Mouse (Mus musculus): ENCODE measurements around the gene Rhcg. TPM values are rescaled to one million over a fixed set of nuclear protein-coding genes. Genes with fewer than 3 reads are reported as not detected.
A peak's percentile ranks its signal among the peaks of the same experiment; 100 is the strongest.

Gene Rhcg
- polyA plus RNA-seq (2015; fragmentation: Nextera tagmentation; extraction: Ambion mirVana), result not detected in 2 replicates

DNA sequence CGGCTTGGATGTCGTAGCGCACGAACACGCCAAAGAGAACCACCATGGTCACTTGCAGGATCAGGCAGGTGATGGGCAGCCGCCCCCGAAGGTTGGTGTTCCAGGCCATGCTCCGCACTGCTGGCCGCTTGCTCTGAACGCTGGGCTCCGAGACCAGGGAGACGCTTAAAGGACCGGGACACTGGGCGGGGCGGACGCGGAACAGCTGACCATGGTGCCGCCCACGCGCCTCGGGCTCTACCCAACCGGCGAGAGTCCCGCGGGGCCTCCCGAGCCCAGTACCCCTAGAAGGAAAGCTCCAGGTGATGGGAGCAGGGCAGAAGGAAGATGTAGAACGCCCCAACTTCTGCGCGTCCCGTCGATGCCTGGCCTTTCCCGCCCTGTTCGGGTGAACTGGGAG, at the start of gene Rhcg:
Gene Rhcg, minus strand, starts transcription at position 240 of the 400 bp plus-strand sequence.
- WGBS, result 7% methylated on average over 33 of the region's 33 CpGs
- Histone ChIP-seq H3K9ac (ENCODE audit: low read depth, low read length) (no peak within 1 kb of the TSS), H3K27ac (ENCODE audit: low read depth, low read length) (no peak within 1 kb of the TSS), H3K4me3 (ENCODE audit: low read depth, low read length) (peak within 1 kb of the TSS; percentile 5; the same call in 1 of the 2 replicates), H3K27me3 (replicated peaks; ENCODE audit: control insufficient read depth, insufficient read depth, low read length) (peaks cover 32% of the 10 kb centered on the region), H3K4me2 (replicated peaks; ENCODE audit: low read depth) (peak within 1 kb of the TSS; percentile 44; the same call in 1 of the 2 replicates), H3K9me3 (ENCODE audit: control insufficient read depth) (no peaks in the 10 kb centered on the region), H3K36me3 (ENCODE audit: control insufficient read depth, insufficient read depth) (no peaks in the 10 kb centered on the region), H3K4me1 (replicated peaks; ENCODE audit: control insufficient read depth, insufficient read depth, low read length) (no peaks in the 10 kb centered on the region)
- TF ChIP-seq CTCF (IDR thresholded peaks at IDR 0.05; ENCODE audit: low read depth), result no peak
- no peak for ATAC-seq

DNA sequence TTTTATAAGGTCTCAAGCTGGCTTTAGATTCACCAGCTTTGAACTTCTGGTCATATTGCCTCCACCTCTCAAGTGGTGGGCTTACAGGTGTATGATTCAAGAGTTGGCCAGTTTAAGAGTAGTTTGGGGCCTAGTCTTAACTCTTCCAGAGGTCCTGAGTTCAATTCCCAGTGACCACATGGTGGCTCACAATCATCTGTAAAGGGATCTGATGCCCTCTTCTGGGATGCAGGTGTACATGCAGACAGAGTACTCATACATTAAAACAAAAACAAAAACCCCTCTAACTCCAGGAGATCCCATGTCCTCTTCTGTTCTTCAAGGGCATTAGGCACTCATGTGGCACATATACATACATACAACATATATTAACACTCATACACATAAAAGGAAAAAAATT, 49.2 kb upstream of the Rhcg start:
- no peaks in the 10 kb centered on the region for H3K27me3 ChIP-seq (replicated peaks; ENCODE audit: control insufficient read depth, insufficient read depth, low read length)
- H3K36me3 ChIP-seq (ENCODE audit: control insufficient read depth, insufficient read depth), result peaks cover 24% of the 10 kb centered on the region
- no peak for ATAC-seq
- peak; percentile 38; the same call in 1 of the 2 replicates for TF ChIP-seq CTCF (IDR thresholded peaks at IDR 0.05; ENCODE audit: low read depth)
- H3K27ac ChIP-seq (ENCODE audit: low read depth, low read length), result no peak overlapping the region
- H3K4me3 ChIP-seq (ENCODE audit: low read depth, low read length), result no peak overlapping the region
- H3K4me2 ChIP-seq (replicated peaks; ENCODE audit: low read depth), result no peak overlapping the region
- no peak overlapping the region for H3K9ac ChIP-seq (ENCODE audit: low read depth, low read length)
- no peaks in the 10 kb centered on the region for H3K4me1 ChIP-seq (replicated peaks; ENCODE audit: control insufficient read depth, insufficient read depth, low read length)
- no peaks in the 10 kb centered on the region for H3K9me3 ChIP-seq (ENCODE audit: control insufficient read depth)

DNA sequence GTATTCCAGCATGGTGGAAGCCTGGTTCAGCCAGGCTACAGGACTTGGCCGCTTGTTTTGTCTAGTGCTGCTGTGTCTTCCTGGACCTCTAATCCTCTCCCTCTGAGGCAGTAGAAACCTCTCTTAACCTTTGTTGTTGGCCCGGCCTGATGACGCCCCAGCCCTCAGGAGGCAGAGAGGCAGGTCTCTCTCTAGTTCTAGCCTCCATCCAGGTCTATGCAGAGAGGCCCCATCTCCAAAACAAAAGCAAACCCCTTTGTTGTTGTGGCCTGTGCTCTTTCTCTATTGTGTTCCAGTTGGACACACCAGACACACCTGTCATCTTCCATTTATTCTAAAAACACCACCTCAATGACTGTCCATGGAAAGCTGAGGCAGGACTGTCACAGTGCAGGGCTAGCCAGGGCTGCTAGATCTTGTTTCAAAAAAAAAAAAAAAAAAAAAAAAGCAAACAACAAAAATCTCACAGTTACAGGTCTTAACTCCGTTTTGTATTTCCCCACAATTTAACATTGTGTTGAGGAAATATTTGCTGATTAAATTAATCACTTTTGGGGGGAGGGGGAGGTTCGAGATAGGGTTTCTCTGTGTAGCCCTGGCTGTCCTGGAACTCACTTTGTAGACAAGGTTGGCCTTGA, 43.9 kb upstream of the Rhcg start:
- WGBS, result 8% methylated on average over 5 of the region's 5 CpGs

DNA sequence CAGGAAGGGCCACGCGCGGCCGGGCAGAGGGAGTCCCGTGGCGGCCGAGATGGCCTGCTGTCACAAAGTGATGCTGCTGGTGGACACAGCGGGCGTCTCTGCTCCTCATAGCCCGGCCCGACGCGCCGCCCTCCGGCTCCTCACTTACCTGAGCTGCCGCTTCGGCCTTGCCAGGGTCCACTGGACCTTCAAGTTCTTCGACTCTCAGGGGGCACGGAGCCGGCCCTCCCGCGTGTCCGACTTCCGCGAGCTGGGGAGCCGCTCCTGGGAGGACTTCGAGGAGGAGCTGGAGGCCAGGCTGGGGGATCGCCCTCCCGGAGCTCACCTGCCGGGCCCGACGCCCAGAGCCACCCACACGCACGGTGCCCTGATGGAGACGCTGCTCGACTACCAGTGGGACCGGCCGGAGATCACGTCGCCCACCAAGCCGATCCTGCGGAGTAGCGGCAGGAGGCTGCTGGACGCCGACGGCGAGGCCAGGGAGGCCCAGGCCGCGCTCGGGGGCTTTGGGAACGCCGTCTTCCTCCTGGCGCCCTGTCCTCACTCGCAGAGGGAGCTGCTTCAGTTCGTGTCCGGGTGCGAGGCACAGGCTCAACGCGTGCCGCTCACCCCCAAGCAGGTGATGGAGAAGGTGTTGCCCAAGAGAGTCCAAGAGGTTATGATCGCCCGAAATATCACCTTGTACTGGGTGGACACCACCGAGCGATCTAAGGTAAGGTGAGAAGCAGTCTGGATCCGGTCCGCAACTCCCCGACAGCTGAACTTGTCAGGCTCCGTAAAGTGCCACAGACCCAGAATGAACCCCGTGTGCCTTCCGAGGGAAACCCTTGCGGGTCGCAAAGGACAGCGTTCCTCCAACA, 43.1 kb upstream of the Rhcg start:
- H3K36me3 ChIP-seq (ENCODE audit: control insufficient read depth, insufficient read depth), result no peaks in the 10 kb centered on the region
- H3K27ac ChIP-seq (ENCODE audit: low read depth, low read length), result no peak overlapping the region
- peak overlapping the region; percentile 79 for H3K9ac ChIP-seq (ENCODE audit: low read depth, low read length)

More for the DNA sequence above, 43.9 kb upstream of the Rhcg start:
- Histone ChIP-seq H3K27ac (ENCODE audit: low read depth, low read length) (no peak overlapping the region), H3K4me2 (replicated peaks; ENCODE audit: low read depth) (peak overlapping the region; percentile 99), H3K4me3 (ENCODE audit: low read depth, low read length) (peak overlapping the region; percentile 90), H3K27me3 (replicated peaks; ENCODE audit: control insufficient read depth, insufficient read depth, low read length) (no peaks in the 10 kb centered on the region), H3K36me3 (ENCODE audit: control insufficient read depth, insufficient read depth) (peaks cover 4% of the 10 kb centered on the region; the same call in 1 of the 2 replicates), H3K9ac (ENCODE audit: low read depth, low read length) (peak overlapping the region; percentile 79), H3K9me3 (ENCODE audit: control insufficient read depth) (no peaks in the 10 kb centered on the region), H3K4me1 (replicated peaks; ENCODE audit: control insufficient read depth, insufficient read depth, low read length) (0 out of 2 replicates have a peak, but pooled peaks cover 3% of the 10 kb centered on the region)
- TF ChIP-seq CTCF (IDR thresholded peaks at IDR 0.05; ENCODE audit: low read depth), result no peak
- ATAC-seq, result no peak

DNA sequence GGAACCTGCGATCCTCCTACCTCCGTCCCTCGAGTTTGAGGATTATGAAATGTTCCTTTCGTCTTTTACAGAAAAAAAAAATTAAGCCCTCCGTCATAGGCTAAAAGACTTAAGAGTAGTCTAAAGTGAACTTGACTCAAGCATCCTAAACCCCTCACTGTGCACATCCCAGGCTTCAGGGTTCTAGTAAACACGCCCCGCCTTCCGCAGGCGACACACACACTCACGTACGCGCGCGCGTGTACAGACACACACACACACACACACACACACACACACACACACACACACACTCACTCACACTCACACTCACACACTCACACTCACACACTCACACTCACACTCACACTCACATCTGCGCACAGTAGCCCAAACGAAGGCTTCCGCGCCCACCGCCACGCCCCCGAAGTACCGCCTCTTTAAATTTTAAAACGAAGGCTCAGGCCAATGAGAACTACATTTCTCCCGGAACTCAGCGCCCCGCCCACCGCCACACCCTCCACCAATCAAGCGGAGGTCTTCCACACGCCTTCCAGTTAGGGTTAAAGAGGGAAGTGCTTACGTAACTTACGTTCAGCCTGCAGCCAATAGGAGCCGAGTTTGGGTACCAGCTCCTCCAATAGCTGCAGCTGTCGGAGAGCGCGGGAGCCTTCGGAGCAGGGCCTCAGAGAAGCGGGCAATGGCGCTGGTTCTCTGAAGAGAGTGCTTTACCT, 42.3 kb upstream of the Rhcg start, which contains the start of gene Ticrr:
Gene Ticrr, plus strand, starts transcription at position 619 of the 713 bp plus-strand sequence.
- H3K27ac ChIP-seq (ENCODE audit: low read depth, low read length), result no peak within 1 kb of the TSS
- ATAC-seq, result peak; percentile 99
- no peaks in the 10 kb centered on the region for H3K9me3 ChIP-seq (ENCODE audit: control insufficient read depth)
- peak within 1 kb of the TSS; percentile 79 for H3K9ac ChIP-seq (ENCODE audit: low read depth, low read length)
- under 1% methylated on average over 39 of the region's 39 CpGs for WGBS
- peak within 1 kb of the TSS; percentile 99 for H3K4me2 ChIP-seq (replicated peaks; ENCODE audit: low read depth)
- H3K36me3 ChIP-seq (ENCODE audit: control insufficient read depth, insufficient read depth), result no peaks in the 10 kb centered on the region
- H3K27me3 ChIP-seq (replicated peaks; ENCODE audit: control insufficient read depth, insufficient read depth, low read length), result no peaks in the 10 kb centered on the region
- peak within 1 kb of the TSS; percentile 90 for H3K4me3 ChIP-seq (ENCODE audit: low read depth, low read length)
- 0 out of 2 replicates have a peak, but pooled peaks cover 3% of the 10 kb centered on the region for H3K4me1 ChIP-seq (replicated peaks; ENCODE audit: control insufficient read depth, insufficient read depth, low read length)
- TF ChIP-seq CTCF (IDR thresholded peaks at IDR 0.05; ENCODE audit: low read depth), result no peak

More for the DNA sequence above, 43.1 kb upstream of the Rhcg start:
- H3K4me1 ChIP-seq (replicated peaks; ENCODE audit: control insufficient read depth, insufficient read depth, low read length), result 0 out of 2 replicates have a peak, but pooled peaks cover 3% of the 10 kb centered on the region
- no peak for TF ChIP-seq CTCF (IDR thresholded peaks at IDR 0.05; ENCODE audit: low read depth)
- peak overlapping the region; percentile 99 for H3K4me2 ChIP-seq (replicated peaks; ENCODE audit: low read depth)
- peak overlapping the region; percentile 90 for H3K4me3 ChIP-seq (ENCODE audit: low read depth, low read length)
- ATAC-seq, result peak; percentile 46
- under 1% methylated on average over 72 of the region's 73 CpGs for WGBS
- H3K9me3 ChIP-seq (ENCODE audit: control insufficient read depth), result no peaks in the 10 kb centered on the region
- H3K27me3 ChIP-seq (replicated peaks; ENCODE audit: control insufficient read depth, insufficient read depth, low read length), result no peaks in the 10 kb centered on the region

Measured in intestine, postnatal 0 days (tissue).